Mouse (Mus musculus): ENCODE results near the gene Lix1l.
A peak's percentile ranks its signal among the peaks of the same experiment; 100 is the strongest.

Lix1l gene

DNA sequence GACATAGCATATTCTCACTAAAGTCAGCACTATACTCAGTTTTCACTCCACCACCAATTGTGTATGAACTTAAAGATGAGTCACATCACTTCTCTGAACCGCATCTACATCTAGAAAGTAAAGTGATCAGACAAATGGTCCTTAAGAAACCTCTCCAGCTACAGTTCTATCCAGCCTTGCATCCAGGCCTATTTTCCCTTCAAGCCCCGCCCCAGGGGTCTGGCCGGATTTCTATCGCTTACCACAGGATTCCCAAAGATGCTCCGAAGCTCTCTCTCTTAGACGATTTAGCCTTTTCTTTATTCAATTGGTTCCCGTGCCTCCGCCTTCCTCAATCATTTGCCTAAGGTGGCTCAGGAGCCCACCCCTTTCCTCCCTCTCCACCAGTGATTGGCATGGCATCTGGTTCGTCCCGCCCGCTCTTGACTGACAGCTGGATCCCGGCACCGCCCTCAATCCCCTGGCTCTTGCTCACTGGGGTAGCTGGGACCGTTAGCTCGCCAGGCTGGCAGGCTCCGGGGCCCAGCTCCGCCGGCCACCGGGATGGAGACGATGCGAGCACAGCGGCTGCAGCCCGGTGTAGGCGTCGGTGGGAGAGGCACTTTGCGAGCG, at the start of gene Lix1l:
TSS of gene Lix1l (plus strand) at position 511 of the 612 bp plus-strand sequence.
- DNase-seq, result peak; percentile 85 to 86

DNA sequence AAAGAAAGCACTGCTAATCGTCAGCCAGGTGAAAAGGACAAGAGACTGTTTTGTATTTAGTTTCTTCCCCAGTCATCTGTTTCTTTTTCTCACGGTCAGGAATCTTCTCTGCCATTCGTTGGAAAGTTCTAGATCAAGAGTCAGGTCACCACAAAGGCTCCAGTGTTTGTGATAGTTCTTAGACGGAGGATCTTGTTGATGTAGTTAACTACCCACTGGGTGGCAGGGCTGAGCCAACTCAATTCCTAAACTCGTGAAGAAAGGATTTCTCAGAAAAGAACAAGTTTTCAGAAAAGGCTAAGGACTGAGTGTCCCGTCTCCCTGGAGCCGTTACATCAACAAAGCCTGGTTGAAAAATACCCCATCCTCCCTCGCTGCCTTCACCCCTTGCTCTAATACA, 49.7 kb upstream of the Lix1l start:
- DNase-seq, result no peak

DNA sequence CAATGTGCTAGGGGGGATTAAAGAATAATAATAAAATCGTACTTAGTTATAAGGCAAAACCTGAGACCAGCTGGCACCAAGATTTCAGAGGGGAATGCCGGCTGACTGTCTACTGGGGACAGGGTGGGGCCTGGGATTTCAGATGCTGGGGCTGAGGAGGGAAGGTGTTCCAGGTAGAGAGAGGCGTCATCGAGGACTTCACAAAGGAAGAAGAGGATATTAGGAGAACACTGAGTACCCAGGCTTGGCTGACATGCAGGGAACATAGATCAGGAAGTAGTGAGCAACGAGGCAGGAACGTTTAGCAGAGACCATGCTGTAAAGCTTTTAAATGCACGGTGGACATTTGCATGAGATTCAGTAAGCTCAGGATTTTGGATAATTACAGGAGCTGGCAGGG, 49.1 kb upstream of the Lix1l start:
- DNase-seq, result no peak

DNA sequence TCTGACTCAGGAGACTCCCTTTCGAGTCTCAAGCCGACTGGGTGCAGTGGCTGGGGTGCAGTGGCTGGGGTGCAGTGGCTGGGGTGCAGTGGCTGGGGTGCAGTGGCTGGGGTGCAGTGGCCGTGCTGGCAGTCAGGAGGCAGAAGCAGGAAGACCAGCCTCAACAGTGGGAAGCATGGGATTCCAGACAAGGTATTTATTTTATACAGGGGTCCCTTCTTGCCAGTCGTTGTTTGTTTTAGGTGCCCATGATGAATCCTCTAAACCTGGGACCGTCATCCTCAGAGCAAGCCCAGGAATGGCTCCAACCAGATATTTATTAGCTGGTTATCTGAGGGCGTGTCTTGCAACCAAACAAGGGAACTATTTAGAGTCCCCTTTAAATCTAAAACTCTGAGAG, 47.3 kb upstream of the Lix1l start:
- DNase-seq, result no peak

DNA sequence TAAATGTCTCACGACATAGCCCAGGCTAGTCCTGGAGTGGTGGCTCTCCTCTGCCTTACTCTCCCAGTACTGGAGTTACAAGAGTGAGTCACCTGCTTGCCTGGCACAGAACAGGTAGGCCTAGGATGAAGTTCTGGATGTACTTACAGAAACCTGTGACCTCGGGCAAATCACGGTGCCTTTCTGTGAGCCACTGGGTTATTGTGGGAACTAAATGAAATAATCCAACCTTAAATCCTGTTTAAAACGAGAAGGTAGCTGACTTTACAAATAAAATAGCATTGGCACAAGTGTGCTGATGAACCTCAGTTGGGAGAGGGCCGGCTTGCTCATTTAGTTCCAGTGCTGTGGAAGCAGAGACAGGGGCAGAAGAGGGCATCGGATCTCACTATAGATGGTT, 46.7 kb upstream of the Lix1l start:
- DNase-seq, result no peak

DNA sequence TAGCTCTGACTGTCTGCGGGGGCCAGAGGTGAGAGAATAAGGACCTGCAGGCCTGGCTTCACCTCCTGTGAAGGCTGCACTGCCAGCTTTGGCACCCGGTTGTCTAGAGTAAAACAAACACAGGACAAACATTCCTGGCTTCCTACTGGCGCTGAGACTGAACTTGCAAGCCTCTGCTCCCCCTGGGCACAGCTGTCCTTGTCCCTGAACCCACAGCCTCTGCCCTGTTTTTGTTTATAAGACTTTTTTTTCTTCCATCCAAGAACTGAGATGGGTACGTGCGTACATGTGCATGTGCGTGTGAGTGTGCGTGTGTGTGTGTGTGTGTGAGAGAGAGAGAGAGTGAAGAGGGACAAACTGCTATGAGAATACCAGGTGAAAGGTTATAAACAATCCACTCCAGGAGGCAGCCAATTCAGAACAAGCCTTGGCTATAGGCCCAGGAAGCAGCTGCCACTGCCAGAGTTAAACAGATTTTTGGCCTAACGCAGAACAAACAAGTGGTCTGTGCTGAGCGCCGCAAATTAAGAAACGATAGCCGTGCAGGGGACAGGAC, 45.8 kb upstream of the Lix1l start:
- DNase-seq, result no peak

DNA sequence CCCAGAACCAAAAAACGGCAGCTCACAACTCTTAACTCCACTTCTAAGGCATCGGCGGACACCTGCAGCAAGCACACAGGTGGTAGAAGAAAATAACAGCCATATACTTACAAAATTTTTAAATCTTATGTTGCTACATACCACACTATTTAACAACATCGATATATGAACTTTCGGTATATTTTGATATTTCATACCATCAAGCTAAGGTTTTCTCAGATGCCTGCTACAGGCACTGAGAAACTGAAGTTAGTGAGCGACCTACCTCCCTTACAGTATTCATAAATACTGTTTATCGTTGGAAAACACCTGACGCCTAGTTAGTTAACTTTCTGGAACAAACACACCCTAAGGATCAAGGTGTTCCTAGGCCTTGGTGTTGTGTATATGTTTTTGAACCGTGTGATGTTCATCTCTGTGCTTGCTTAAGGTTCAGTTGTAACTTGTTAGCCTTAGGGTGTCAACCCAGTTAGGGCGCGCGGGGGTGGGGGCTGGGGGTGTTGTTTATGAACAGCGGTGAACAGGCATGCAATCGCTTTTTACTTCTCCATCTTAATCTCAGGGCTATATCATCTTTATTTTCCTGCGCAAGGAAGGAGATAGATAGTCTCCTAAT, 44.8 kb upstream of the Lix1l start:
- DNase-seq, result no peak

DNA sequence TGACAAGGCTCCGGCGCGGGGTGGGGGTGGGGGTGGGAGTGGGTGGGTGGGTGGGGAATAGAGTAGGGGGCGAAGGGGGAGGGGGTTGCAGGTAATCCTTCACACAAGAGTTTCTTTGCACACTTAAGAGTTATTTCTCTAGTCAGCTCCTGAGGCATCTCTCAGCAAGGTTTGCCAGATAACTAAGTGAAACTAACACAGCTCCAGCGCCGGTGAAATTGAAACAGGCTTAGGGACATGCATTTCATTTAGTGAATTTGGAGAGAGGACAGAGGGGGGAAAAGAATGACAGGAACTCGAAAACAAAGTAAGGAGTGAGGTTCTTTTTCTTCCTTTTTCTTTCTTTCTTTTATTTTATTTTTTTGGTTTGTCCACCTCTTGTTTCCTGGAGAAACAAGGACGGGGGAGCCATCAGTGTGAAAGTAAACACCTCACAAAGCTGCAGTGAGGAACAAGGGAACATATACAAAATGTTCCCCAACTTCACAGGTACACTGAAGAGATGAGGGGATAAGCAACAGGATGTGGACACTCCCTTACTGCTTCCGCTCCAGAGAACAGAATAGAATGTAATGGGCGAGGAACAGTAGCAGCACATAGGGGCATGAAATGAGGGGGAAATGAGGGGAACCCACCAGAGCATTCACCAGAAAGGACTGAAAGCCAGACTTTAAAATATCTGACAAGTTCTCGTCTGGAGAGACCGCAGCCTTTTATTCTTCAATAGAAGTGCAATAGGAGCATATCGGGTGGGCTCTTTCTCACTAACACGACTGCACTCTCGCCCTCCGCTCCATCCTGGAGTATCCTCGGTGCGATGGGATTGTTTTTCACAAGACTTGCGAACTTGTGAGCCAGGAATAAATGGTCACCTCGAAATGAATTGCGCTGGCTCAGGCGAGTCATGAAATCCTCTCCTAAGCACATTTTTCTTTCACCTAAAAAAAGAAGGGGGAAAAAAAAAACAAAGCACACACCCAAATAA, 44.0 kb upstream of the Lix1l start:
- DNase-seq, result peak in 1 of 2 experiments; percentile 69

DNA sequence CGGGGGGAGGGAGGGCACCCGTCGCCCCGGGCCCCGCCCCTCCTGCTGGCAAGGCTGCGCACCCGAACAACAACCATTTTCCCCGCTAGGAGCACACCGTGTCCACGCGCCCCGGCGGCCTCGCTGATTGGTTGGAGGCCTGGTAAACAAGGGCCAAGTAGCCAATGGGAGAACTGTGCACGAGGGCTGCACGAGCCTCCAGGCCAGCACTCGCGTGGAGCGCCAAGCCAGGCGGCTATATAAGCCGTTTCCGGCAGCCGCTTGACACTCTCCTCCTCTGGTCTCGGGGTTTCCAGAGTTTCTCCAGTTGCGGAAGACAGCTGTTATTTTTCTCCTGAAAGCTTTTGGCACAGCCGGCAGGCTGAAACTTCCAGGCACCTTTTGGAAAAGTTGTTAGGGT, 43.3 kb upstream of the Lix1l start, which contains the start of gene Txnip:
TSS of gene Txnip (plus strand) at position 264 of the 400 bp plus-strand sequence.
- DNase-seq, result peak; percentile 100

DNA sequence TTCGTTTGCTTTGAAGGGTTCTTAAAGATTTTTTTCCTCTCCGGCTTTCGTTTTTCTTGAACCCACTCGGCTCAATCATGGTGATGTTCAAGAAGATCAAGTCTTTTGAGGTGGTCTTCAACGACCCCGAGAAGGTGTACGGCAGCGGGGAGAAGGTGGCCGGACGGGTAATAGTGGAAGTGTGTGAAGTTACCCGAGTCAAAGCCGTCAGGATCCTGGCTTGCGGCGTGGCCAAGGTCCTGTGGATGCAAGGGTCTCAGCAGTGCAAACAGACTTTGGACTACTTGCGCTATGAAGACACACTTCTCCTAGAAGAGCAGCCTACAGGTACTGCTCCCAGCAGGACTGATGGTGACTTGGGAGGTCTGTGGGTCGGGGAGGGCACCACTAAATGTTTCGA, 42.8 kb upstream of the Lix1l start:
- DNase-seq, result peak in 1 of 2 experiments; percentile 53

DNA sequence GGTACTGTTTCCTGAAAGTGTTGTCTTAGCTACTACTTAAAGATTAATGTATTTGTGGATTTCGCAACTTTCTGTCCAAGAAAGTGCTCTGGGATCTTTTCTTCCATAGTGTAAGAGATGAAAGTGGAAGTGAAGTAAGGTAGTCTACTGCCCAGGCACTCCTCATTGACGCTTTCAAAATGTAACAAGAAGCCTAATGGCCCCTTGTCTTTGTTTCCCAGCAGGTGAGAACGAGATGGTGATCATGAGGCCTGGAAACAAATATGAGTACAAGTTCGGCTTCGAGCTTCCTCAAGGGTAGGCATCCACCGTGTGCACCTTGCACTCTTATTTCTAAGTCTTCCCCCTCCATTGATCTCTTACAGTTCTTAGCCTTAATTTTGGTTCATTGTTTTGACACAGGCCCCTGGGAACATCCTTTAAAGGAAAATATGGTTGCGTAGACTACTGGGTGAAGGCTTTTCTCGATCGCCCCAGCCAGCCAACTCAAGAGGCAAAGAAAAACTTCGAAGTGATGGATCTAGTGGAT, 42.2 kb upstream of the Lix1l start:
- no peak for DNase-seq

DNA sequence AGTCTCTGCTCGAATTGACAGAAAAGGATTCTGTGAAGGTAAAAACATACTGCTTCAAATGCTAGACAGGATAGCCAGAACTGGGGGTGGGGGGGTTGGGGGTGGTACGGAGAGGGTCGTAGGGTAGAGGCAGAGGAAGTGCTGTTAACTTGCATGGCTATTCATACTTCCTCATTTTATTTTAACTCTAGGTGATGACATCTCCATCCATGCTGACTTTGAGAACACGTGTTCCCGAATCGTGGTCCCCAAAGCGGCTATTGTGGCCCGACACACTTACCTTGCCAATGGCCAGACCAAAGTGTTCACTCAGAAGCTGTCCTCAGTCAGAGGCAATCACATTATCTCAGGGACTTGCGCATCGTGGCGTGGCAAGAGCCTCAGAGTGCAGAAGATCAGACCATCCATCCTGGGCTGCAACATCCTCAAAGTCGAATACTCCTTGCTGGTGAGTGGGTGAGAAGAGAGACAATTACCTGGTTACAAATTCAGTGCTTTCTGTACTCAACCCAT, 41.5 kb upstream of the Lix1l start:
- no peak for DNase-seq

DNA sequence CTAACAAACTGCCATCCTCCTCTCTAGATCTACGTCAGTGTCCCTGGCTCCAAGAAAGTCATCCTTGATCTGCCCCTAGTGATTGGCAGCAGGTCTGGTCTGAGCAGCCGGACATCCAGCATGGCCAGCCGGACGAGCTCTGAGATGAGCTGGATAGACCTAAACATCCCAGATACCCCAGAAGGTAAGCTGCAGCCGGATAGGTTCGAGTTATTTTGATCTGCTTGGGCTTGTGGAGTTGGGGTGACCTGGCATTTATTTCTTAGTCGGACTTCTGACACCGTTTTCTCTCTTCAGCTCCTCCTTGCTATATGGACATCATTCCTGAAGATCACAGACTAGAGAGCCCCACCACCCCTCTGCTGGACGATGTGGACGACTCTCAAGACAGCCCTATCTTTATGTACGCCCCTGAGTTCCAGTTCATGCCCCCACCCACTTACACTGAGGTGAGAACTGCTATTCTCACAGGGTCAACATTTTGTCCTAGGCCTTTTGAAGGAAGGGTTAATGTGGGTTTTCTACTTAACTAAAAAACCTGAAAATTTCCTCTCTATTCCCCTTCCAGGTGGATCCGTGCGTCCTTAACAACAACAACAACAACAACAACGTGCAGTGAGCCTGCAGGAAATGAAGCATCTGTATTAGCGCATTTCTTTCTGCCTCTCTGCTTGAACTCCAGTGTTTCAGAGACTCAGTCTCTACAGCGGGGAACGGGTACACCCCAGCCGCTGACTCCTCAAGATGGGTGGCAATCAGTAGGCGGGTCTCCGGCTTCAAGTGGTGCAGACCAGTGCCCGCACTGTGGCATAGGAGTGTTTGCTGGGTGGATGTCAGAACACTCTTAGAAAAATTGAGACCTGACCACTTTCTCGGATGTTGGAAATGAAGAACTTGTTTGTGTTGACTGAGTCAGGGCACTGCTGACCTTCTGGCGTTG, 40.8 kb upstream of the Lix1l start:
- DNase-seq, result no peak

DNA sequence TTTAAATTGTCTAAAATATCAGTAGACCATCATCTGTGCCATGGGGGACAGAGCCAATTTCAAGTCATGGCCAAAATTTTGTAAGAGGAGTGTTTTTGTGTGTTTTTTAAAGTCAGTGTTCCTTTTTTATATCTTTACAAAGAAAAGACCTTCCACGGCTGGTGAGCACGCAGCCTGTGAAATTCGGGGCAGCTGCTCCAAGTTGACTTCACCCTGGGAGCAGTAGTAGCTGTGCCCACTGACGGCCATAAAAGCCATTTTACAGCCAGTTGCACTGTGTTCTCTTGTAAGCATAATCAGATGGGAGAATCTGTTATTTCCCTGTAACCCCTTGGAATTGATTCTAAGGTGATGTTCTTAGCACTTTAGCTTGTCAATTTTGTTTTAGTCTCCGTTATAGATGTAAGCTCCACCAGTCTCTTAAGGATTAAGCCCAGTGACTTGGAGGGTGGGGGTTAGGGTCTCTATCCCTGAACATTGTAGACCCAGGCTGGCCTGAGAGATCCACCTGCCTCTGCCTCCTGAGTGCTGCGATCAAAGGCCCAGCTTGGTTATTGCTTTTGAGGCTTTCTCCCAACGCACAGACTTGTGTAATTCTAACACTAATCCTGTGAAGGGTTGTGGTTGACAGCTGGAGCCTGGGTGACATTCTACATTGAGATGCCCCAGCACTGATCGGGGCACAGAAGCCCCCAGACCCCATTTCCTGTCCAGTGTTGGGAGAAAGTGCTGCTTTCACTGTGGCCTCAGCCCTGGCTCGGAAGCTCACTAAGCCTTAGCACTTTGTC, 39.9 kb upstream of the Lix1l start:
- no peak for DNase-seq

DNA sequence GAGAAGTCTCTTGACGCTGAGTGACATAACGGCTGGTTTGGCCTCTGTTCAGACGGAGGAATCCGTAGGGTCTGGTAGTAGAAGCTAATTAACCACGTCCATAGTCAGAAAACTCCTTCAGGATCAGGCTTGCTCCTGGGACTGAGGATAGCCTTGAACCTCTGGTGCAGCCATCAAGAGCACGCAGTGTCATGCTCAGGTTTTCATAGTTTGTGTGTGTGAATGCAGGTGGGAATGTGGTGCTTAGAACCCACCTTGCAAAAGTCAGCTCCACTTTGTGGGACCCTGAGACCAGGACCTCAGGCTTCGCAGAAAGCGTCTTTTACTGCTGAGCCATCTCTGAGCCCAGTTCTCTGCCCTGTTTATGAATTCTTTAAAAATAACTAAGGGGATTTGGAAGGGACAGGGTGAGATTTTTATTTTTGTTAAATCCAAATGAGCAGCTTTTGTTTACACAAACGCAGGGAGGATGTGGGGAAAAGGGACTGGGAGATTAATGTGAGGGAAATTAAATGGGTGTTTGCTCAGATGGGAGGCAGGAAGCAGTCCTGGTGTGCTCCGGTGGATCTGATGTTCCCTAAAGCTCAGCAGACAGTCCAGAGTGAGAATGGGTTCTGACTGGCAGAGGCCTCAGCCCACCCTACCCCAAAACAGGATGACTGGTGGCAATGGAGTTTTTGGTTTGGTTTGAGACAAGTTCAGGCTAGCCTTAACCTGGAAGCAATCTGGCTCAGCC, 38.8 kb upstream of the Lix1l start:
- DNase-seq, result no peak

DNA sequence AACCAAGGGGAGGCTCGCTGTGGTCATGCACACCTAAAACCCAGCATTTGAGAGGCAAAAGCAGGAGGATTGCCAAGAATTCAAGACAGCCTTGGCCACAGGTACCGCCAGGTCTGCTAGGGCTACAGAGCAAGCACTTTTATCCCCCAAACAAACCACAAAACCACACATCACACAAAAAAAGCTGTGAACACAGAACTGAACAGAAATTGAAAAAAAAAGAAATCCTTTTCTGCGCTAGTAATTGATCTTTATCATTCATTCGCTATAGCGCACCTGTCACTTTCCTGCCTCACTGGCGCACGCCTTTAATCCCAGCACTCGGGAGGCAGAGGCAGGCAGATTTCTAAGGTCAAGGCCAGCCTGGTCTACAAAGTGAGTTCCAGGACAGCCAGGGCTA, 37.7 kb upstream of the Lix1l start:
- DNase-seq, result no peak

DNA sequence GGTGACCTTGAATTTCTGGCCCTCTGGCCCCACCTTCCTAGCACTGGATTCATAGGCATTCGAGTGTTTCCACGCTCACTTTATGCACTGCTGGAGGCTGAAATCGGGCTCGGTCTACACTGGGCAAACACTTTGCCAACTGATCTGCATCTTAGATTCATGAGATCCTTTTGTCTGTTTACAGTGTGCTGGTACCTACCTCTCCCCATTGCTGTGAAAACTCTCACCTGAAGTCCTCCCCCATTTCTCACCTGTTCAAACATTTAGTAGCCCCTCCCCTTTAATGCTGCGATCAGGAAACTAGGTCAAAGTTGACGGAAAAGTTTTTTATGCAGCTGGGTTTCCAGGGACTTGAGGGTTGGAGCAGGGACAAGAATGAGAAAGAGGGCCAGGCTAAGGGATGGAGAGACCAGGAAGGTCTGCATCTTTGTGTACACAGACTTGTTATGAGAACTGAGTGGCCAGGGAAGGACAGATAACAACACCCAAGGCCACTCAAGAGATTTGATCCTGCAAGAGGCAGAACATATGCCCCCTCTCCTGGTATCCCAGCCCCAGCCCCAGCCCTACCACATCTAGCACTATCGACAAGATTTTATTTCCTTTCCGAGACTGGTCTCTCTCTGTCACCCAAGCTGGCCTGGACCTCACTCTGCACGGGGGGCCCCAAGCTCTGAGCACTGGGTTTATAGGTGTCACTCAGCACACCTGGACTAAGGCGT, 36.9 kb upstream of the Lix1l start:
- no peak for DNase-seq

DNA sequence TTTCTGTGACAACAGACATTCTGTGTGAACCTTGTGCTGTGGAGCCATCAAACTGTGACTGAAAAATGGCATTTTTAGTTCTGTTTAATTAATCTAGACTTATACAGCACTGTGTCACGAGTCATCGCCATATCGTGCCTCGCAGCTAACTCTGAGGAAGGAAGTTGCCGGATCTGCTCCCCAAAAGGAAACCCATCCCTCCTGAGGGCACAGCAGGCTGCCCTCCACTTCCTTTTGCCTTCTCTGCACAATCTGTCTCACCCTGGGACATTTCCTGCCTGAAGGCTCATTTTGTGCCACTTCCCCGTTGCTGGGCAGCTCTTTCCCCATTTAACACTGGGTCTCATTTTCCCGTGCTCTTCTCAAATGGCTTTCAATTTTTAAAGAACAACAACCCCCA, 36.3 kb upstream of the Lix1l start:
- DNase-seq, result peak; percentile 49 to 62

DNA sequence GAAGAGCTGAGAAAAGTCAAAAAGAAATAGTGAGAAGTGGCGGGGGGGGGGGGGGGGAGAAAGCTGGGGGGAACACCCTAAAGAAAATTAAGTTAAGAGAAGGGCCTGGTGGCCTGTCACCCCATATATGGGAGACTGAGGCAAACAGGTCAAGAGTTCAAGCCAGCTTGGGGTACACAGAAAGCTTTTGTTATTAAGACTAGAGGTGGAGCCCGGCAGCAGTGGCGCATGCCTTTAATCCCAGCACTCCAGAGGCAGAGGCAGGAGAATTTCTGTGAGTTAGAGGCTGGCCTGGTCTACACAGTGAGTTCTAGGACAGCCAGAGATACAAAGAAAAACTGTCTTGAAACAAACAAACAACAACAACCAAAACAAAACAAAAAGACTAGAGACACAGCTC, 35.8 kb upstream of the Lix1l start:
- no peak for DNase-seq

Measured in thymus, adult 18-20 months (tissue).